Mouse (Mus musculus): ENCODE measurements around the gene Tomm20.
"Not testable (repeated sequence)": the region's sequence is repeated elsewhere in the genome, so short reads cannot be mapped to it uniquely, and the experiment has no call there.

Tomm20 gene

DNA sequence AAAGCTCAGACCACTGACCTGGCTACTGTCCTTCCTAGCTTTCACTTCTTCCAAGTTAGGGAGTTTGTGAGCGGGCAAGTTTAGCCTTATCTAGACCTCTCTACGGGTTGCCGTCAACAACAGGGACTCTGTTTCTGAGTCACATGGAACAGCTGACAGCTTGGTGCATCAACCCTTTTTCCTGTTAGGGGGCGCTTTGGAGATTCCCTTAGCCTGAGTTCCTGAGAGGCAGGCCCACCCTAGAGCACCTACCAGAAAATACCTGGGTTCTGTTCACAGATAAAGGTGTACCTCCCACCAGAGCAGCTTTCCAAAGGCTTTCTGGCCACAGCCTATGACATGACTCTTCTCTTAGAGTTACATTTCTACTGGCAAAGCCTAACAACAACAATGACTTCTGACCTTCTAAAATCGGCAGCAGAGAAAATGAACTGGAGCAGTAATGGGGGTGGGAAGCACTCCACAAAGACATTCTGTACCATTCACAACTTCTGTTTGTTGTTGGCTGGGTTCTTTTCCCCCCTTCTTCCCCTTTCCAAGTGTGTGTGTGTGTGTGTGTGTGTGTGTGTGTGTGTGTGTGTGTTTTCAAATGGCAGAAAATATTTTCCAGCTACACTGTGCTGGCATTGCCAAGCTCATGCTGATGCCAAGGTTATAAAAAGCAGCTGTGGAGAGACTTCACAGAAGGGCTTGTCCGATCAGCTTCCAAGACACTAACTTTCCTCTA is 28.3 kb downstream of the Tomm20 start:
- no peak for DNase-seq

DNA sequence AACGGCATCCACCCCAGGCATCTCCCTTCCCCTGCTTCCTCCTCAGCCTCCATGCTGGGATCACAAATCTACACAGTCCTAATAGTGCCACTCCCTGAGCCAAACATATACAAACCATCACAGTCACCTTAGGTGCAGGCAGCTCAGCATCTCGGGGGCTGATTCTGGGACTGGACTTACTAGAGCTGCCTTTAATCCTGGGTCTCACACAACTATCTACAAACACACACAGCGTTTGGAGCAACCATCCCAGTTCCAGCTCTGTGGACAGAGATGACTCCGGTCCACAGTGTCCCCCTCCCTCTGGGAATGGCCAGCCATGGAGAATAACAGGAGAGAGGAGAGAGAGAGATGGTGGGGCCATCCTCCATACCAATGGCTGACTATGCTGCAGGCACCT is 29.0 kb downstream of the Tomm20 start:
- DNase-seq: no peak

DNA sequence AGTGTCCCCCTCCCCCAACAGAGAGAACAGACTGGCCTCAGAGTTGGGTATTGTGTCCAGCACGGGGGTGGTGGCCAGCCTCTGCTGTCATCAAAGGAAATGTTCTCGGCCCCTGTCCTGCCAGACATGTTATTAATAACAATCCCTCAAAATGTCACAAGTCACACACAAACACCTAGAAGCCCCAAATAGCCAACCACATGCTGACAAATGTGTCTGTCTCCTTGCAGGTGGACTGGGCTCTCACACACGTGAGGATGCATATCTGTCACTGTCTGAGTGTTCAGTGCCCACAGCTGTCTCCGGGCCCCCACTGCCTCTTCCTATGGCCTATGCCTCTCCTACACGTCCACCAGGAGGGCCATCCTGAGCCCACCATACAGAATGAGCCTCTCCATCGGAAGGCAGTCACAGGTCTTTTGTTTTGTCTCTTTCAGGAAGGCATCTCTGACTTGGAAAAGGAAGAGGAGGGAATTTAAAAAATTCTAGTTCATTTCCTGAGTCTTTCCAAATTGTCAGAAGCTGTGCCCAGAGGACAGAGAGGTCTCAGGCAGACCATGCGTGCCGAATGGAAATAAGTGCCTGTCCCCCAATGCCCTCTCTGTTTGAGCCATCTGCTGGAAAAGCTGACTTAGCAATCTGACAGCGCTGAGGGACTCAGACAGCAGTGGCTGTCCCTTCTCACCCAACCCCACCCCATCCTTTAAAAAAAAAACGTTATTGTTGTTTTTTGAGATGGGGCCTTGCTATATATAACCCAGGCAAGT is 30.9 kb downstream of the Tomm20 start:
- DNase-seq: no peak

DNA sequence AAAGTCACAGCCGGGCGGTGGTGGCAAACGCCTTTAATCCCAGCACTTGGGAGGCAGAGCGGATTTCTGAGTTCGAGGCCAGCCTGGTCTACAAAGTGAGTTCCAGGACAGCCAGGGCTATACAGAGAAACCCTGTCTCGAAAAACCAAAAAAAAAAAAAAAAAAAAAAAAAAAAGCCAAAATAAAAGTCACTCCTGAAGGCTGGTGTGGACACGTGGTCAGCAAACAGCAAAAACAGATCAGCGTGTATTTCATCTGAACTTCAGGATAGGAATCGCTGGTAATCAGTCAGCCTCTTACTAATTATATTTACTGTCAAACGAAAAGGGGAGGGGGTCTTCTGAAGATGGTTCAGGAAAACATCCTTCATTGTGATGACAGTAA is 31.5 kb downstream of the Tomm20 start:
- DNase-seq: not testable (repeated sequence)

DNA sequence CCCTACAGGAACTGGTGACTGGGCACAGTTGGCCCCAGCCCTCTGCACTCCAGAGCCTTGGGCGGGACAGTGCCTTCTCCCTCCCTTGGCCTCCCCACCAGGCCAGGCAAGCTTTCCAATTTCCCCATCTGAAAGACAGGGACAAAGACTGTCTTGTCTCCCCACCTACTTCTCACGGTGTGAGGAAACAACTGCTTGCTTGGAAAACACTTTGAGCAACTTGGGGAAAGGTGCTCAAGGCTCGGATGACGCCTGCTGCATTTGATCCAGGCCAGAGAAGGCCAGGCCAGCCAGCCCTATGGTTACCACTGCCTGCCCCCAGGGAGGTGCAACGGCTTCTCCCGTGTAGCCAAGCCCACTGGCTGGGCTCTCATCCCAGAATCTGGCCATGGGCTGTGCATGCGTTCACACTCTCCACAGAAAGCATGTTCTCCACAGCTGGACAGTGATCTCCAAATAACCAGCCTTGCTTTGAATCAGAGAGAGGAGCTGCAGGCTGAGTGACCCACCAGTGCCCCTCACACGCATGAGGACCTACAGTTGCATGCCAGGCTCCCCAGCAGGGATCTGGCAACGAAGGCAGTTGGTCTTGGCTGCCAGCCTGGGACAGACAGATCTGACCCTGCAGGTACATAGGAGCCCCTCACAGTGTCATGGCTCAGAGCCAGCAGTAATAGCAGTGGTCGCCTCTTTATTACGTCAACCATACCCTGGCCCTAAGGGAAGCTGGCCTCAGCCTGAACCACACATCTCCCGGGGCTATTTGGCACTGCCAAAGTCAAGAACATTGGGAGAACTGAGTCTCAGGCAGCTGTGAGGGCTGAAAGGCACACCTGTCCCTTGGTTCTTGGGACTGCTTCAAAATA is 32.2 kb downstream of the Tomm20 start:
- DNase-seq: no peak

DNA sequence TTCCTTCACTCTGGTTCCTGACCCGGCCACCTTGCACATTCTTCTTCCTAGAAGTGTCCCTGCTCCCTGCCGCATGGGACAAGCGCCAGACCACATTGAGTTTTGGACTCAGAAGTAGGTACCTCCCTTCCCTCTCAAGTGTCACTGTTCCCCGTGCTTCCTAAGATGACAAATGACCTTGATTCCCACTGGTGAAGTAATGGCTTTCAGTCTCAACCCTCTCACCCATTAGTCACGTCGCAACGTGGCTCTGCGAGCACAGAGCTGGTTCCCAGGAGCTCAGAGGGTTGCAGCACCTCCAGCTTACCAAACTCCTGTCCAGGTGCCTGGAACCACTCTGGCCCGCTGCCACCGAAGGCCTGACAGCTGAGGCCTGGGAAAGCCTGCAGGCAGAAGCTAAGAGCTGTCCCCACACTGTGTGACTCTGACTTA is 36.3 kb downstream of the Tomm20 start:
- no peak for DNase-seq

DNA sequence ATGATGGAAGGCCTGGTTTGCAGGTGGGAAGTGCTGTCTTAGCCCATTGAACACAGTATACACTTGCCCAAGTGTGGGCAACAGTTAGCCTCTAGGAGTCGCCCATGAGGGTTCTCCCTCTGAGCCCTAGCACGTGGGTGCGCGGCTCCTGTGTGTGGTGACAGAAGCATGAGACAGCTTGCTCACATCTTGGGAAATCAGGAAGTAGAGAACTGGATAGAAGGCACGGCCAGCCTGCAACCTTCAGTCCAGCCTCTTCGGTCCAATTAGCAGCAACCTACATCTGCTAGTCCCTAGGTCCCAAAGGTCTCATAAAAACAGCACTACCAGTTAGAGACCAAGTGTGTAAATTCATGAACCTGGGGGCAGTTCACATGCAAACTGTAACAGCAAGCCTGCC is 36.8 kb downstream of the Tomm20 start:
- DNase-seq: peak; percentile 44

DNA sequence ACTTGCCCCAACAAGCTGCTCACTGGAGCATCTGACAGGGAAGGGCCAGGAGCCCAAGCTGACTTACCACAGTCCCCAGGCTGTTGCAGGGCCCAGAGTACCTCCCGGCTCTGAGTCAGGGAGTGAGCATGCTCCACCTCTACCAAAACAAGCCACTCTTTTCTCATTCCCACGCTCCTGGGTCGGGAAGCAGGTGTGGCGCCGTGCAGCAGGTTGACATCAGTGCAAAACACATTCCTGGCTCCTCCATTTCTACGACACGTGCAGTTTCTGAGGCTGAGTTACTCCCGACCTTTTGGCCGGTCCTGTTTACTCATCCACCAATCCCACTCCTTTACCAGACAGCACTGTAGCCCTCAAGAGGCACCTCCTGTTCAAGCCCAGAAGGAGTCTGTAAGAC is 37.7 kb downstream of the Tomm20 start:
- DNase-seq: no peak

DNA sequence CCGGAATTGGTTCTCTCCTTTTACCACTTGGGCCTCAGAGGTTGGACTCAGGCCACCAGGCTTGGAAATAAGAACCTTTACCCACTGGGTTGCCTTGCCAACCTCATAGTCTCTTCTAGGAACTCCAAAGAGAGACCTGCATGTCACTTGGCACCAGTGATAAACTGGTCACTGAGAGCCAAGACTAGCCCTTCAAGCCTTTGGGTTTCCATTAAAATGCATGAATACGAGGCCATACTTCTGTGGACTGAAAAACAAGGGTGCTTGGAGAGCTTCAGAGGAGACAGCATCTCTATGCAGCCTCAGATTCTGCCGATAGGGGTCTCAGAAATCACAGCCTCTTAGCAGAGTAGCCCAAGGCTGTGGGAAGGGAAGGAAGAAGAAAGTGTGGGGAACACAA is 38.3 kb downstream of the Tomm20 start:
- peak; percentile 57 for DNase-seq

DNA sequence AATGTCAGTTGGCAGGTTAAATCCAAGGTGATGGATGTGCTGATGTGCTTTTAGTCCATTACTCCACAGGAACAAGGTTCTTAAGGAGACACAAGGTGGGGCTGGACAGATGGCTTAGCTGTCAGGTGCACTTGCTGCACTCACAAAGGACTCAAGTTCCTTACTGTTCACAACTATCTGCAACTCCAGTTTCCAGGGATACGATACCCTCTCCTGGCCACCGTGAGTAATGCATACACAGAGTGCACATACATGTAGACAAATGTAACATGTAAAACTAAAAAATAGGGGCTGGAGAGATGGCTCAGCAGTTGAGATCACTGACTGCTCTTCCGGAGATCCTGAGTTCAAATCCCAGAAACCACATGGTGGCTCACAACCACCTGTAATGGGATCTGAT is 40.3 kb downstream of the Tomm20 start:
- DNase-seq: no peak

DNA sequence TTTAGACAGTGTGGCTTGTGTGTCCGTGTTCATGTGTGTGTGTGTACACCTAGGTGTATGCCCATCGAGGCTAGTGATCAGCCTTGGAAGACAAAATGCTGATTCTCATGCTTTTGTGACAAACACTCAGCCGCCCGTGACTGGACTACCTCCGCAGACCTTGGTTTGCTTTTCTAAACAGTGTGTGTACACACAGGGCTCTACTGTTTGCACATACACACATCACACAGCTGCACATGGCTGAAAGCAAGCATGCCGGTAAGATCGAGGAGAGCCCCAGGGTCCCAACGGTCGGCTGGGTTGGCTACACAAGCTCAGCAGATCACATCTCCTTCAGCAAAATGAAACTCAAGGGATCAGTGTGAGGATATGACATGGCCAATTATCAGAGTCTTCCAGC is 41.7 kb downstream of the Tomm20 start:
- DNase-seq: no peak

DNA sequence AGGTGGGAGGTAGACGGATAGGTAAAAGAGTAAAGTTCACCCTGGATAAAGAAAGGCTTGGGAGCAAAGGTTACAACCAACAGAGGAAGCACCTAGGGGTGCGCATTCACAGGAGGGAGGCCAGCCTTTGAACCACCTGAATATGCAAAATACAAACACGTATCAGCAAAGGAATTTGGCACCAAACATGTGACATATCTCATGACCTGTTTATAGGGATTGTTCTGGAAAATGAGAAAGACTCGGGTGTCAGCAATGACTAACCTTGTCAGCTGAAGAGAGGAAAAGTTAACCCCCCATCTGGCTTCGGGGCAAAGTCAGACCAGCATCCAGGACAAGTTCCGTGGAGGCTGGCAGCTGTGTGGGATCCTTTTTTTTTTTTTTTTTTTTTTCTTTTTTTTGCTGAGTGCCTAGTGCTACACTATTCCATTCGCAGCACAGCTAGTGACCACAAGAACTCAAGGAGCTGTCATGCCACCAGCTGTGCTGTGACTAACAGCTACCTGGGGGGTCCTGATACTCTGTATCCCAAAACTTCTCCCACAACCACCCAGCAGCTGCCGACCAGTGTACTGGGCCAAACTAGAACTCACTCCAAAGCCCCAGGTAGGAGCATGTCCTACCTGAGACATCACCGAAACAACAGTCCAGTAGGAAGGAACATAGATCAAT is 42.3 kb downstream of the Tomm20 start:
- no peak for DNase-seq

DNA sequence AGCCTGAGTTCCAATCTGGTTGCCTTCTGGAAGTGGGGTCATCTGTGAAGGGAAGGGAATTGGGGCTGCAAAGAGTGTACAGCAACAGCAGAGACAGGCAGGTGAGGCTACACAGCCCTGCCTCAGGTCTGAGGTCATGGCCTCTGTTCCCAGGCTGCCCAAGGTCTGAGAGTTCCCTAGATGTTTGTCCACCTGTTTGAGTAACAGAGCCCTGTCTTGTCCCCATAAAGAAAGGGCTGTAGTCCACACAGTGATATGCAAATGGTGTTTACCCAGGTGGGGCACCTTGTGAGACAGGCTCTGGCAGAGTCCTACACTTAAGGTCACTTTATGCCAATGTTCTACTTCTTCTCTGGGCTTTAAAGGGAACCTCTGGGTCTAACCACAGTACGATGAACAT is 44.0 kb downstream of the Tomm20 start:
- DNase-seq: no peak

DNA sequence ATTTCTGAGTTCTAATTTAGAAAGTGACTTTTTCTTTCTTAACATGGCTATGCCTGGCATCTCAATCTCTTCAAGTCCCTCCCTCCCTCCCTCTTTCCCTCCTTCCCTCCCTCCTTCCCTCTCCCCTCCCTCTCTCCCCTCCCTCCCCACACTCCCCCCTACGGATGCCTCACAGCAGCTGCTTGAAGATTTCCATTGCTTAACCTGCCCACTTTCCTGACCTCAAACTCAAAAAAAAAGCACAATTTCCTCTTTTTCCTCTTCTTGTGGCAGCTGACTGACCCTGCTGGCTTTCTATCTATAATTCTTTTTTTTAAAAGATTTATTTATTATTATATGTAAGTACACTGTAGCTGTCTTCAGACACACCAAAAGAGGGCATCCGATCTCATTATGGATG is 44.6 kb downstream of the Tomm20 start:
- no peak for DNase-seq

DNA sequence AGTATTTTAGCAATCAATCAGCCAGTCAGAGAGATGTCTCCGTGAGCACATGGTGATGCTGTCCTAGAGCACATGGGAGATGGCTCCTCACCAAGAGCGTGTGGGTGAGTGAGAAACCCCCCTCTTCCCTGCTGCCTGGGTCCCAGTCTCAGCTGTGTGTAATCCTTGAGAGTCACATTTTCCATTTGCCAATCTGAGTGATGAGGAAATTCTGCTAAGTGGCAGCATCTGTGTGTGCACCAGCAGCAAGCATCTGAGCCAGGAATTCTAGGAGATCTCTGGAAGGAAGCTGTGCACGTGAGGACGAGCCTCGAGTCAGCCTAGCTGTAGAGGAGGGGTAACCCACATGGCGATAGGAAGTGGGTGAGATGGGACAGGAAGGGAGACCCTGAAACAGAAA is 50.5 kb downstream of the Tomm20 start:
- DNase-seq: peak; percentile 94

DNA sequence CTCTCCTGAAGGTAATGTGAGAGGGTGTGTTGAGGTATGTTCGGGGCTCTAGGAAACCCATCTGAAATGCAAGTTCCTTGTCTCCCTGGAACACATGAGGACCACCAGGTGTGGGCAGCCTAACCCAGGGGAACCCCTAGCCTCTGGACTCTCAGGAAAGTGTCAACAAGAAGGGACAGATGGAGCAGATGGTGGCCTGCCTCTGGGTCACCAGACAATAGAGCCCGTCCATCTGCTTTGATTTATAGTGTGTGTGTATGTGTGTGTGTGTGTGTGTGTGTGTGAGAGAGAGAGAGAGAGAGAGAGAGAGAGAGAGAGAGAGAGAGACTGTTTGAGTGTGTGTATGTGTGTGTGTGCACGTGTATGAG is 58.0 kb downstream of the Tomm20 start:
- DNase-seq: no peak

DNA sequence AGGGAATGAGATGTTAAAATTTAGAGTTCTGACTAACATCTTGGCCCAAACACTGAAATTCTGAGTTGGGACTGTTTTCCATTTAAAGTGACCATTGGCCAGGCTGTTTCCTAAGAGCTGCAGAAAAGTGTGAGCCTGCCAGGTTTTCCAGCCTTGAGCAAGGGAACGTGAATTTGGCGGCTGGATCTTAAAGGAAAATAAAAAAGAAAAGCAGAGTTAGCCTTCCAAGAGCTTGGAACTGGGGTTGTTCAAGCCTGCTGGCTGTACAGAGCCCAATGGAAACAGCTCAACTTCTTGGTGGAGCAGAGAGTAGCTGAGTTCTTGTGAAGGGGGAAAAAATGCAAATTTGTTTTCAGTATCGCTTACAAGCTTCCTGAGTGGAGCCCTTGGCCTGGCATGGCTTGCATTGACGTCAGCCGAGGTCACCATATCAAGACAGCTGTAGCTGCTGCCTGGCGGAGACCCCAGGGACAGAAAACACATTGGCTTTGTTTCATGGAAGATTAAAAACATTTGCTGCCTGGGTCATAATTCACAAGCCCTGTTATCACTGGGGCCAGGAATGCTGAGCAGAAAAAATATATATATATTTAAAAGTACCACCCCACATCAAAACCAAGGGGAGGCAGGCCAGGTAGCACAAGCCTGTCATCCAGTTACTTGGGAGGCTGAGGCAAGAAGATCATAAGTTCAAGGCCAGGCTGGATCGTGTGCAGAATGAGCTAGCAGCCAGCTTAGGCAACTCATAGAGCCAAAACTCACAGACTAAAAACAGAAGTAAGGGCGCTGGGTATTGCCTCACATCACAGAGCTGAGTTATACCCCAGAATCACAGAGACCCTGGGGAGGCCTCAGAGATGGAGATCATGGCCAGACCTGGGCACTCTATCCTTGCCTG is 58.7 kb downstream of the Tomm20 start:
- peak; percentile 26 for DNase-seq

DNA sequence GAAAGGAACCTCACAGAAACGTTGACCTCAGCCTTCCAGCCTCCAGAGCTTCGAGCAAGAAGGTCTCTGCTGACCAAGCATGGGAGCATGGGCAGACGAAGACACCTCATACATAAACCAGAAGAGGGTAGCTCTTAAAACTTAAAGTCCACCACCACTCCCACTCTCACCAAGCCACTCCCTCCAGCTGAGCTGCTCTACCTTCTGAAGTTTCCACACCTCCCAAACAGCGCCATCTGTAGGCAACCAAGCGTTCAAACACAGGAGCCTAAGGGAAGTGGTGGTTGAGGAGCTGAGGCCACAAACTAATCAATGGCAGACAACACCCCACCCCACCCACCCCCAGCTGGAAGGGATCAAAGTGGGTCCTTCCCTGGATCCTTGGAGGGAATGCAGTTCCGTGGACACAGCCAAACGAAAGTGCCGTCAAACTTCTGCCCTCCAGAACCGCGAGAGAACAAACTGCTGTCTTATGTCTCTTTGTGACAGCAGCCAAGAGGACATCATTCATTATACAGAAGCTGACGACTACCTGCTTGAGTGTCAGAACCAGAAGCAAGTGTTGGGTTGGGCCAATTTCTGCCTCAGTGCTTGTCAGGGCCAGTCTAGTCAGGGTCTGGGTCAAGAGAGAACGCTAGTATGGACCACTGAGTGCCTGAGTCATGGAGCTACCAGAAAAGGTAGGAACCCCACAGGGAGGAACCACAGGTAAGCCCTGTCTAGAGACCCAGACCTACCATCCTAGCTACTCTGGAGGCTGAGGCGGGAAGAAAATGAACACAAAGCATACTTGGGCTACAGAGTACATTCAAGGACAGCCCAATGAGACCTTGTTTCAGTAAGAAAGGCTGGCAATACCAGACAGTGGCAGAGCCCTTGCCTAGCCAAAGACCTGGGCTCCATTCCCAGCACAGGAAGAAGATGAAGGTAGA is 59.8 kb downstream of the Tomm20 start:
- DNase-seq: peak; percentile 16

DNA sequence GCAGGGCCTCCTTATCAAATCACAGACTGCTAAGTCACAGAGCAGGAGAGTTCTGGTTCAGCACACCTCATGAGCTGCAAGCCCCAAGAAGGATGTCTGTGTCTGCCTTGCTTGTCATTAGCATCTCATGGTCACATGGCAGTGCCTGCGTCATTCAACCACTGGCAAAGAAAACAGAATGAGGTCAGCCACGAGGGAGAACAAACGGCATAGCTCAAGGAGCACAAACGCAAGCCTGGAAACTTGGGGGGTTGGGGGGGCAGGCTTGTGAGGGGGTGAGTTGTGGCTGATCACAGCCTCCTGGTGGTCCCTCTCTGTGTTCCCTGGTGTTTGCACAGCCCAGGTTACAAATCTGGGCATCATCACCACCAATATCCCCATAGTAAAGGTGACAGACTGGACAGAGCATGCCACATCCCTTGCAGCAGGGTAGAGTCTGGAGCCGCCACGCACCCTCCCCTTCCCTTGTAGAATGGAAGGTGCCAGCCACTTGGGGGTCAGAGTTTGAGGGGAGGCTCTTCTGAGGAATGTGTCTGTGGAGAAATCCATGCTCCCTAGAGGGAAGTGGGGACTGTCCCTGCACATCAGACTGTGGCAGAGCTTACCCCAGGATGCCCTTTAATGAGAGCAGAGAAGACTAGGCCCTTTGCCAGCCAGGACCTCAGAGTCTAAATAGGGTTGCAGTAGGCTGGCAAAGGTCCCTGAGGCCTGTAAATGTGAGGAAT is 61.3 kb downstream of the Tomm20 start:
- peak; percentile 75 for DNase-seq

DNA sequence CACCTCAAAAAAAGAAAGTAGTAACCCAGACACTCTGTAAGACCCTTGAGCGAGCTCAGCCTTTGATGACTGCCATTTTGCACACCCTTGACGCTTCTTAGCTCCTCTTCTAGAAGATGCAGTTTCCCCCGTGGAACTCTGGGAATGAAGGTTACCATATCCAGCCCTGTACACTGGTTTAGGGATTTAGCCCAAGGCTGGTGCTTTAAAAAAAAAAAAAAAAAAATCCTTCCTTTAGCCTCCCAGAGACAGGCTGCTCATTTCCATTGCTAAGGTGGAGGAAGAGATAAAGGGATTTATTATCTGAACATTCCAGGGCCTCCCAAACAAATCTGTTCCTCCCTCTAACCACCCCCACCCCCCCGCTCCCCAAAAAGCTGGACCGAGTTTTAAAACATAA is 61.9 kb downstream of the Tomm20 start:
- DNase-seq: no peak

Data from layer of hippocampus, adult 9-11 months (tissue).